Mouse (Mus musculus): ENCODE measurements around the gene Rtn4rl1. TPM values are rescaled to one million over a fixed set of nuclear protein-coding genes. Genes with fewer than 3 reads are reported as not detected.

Rtn4rl1 gene
- total RNA-seq, 2 experiments from 2014 or later = 59.5 to 65.9 TPM

DNA sequence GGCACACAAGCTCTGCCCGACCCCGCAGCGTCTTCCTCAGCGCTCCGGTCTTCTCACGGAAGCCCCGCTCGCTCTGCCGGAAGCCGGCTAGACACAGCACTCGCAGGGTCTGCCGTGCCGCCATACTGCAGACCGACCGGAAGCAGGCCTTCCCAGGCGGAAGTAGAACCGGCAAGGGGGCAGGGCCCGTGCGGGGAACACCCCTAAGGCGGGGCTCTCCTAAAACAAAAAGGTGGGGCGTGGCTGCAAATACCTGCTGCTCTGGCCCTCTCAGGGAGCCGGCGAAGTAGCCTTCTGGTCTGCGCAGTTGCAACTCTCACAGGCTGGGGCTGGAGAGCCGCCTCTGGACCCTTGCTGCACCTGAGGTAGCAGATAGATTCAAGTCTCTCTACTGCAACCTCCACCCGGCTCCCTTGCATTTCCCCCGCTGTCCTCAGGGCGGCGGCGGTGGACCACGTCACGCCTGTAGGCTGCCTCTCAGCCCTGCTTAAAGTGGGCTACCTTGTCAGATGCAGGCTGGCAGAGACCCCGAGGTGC lies 14.8 kb upstream of the Rtn4rl1 start, which contains the start of gene Ovca2:
Ovca2 (minus strand) TSS at position 164 of the 537 bp plus-strand sequence.
- intact Hi-C loops (cut with DNase I) = loop anchor here (5.0 kb wide), 1 partner anchor 114 kb away; no protein-coding TSS in a partner anchor
- DNase-seq (ENCODE audit: low spot score in 2 of 2) = peak; percentile 87 to 89

DNA sequence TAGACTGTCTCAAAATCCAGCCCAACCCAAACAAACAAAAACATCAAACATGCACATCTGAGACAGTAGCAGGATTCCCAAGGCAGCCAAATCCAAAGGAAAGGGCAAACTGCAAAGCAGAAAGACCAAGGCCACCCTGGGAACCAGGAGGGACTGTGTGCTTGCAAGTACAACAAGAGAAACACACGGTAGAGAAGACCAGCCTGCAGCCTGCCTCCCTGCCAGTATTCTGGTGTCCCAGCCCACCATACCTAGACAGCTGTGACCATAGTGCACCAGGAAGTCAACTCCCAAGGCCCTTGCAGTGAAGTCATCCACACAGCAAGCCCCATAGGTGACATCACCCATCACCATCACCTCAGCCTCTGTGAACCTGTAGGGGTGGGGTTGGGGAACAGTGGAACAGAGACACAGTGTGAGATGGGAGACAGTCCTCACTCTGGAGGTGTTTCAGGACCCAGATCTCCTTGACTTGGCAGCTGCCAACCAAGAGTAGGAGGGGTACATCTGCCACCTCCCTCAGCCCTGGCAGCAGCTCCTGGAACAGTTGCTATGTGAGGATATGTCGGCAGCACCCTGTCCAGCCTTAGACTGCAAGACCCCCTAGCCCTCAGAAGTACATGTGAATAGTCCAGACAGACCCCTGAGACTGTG lies 9.5 kb upstream of the Rtn4rl1 start:
- DNase-seq (ENCODE audit: low spot score in 2 of 2) = peak; percentile 59 to 72
- intact Hi-C loops (cut with DNase I) = loop anchor here (5.0 kb wide), 2 partner anchors 213 to 268 kb away; partner anchors contain the start of gene Wdr81

DNA sequence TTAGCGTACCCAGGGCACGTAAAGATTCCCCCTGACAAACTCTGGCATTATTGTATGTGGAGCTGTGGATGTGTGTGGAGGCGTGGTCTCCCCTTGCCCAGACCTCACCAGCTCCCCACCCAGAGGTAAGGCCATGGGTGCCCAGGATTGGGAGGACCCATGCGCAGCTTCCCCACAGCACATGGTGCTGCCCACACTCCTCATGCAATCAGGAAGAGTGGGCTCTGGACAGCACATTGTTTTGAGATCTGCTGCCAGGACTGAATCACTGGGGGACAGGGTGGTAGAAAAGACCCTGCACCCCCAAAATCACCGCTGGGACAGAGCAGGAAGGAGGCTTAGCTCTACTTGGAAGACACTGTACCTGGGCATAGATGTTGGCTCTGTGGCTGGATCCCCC lies 9.0 kb upstream of the Rtn4rl1 start:
- DNase-seq (ENCODE audit: low spot score in 2 of 2) = peak in 1 of 2 experiments; percentile 17
- intact Hi-C loops (cut with DNase I) = loop anchor here (5.0 kb wide), 2 partner anchors 213 to 268 kb away; partner anchors contain the start of gene Wdr81

DNA sequence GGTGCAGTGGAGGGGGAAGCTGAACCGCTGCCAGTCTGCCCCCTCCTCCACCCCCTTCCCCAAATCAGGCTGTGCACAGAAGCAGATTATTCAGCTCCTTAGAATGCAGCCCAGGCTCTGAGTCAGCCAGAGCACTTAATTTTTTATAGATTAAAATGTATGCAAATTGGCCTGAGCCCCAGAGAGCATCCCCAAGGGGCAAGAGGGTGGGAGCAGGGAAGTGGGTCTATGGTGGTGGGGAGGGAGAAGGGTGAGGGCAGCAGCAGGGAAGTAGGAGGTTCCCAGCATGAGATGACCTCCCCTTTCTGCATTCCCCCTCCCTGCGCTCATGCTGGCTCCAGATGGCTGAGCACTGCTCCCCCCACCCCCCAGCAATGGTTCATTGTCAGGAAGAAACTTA lies 8.6 kb upstream of the Rtn4rl1 start:
- DNase-seq (ENCODE audit: low spot score in 2 of 2) = peak in 1 of 2 experiments; percentile 24
- intact Hi-C loops (cut with DNase I) = loop anchor here (5.0 kb wide), 2 partner anchors 212 to 267 kb away; partner anchors contain the start of gene Wdr81

DNA sequence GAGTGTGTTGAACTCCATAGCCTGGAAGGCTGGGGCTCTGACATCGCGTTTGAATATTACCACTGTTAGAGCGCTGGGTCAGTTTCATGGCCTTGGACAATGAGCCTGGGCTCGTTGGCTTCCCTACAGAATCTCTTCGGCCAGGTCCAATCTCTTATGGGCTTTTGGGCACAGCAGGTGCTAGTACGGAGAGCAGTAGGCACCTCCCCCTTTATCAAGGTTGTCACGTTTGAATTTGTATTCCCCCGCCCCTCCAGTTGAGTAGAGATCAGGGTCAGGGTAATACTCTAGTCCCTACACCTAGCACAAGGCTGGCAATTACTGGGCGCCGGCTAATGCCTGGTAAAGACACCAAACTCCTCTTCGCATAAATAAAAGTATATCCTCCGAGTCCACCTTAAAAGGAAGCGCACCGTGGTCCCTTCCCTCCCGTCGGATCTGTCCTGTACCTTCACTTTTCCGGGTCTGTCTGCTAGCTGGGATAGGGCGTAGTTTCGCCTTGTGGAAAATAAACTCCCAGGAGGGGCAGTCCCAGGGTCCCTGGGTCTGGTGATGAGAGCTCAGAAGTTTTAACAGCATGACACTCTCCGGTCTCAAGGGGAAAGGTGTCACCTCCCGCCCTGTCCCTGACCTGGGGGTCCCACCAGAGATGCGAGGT lies 3.7 kb upstream of the Rtn4rl1 start:
- no peak for DNase-seq (ENCODE audit: low spot score in 2 of 2)
- intact Hi-C loops (cut with DNase I) = loop anchor here (5.0 kb wide), 1 partner anchor 42 kb away; no protein-coding TSS in a partner anchor

DNA sequence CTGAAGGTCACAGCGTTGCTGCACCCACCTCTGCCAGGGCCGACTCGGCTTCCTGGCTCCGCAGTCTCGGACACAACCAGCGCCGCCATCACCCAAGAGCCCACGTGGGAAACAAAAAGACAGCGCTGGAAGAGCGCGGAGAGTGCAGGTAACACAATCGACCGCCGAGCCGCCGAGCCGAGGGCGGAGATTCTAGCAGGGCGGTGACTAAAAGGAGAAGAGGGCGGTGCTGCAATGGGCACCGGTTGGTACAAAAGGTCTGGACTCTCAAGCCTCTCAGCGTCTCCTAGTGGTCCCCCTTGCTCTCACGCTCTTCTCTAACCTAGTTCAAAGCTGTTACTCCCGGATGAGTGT lies 3.2 kb upstream of the Rtn4rl1 start:
- intact Hi-C loops (cut with DNase I) = loop anchor here (5.0 kb wide), 1 partner anchor 42 kb away; no protein-coding TSS in a partner anchor
- DNase-seq (ENCODE audit: low spot score in 2 of 2) = peak; percentile 75 to 81

DNA sequence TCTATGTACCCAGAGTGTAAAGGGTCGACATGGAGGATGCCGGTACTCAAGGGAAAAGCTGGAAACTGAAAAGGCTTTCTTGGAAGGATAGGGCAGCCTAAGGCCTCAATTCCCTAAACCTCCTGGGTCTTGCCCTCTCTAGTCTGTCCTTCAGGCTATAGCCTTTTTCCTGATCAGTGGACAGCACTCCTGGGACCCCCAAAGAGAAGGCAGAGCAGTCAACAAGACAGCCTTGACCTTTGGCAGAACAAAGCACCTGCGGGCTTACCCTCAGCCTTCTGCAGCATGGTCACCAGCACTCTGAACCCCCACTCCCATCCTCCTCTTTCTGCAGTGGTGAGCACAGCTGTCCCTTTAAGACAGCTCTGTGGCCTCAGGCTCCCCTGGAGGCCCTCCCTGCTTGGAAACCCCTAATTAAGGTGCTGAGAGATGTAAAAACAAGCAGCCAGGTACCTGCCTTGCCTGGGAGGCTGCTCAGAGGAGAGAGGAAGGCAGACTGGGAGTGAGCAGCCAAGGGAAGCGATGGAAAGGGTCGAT lies 2.6 kb upstream of the Rtn4rl1 start, which contains the start of gene Dph1:
Dph1 (minus strand) TSS at position 337 of the 537 bp plus-strand sequence.
- intact Hi-C loops (cut with DNase I) = loop anchor here (5.0 kb wide), 1 partner anchor 41 kb away; no protein-coding TSS in a partner anchor
- DNase-seq (ENCODE audit: low spot score in 2 of 2) = no peak

DNA sequence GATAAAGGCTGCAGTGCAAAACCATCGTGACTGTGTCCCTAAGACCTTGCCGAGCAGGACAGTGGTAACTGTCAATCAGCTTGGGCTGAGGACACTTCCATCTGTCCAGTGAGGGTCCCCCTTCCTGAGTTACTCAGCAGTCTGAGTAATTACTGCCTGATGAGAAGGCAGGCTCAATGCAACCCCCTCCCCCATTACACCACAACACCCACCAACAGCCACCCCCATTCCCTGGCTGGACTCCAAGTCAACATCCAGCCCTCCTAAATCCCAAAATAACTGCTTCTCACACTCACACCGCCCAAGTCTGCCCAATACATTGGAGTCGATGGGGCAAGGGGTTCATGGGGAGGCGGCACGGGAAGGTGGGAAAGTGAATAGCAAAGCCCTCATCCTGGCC lies 1.7 kb upstream of the Rtn4rl1 start:
- intact Hi-C loops (cut with DNase I) = loop anchor here (2.0 to 5.0 kb wide), 2 partner anchors 40 to 99 kb away; no protein-coding TSS in a partner anchor
- no peak for DNase-seq (ENCODE audit: low spot score in 2 of 2)

DNA sequence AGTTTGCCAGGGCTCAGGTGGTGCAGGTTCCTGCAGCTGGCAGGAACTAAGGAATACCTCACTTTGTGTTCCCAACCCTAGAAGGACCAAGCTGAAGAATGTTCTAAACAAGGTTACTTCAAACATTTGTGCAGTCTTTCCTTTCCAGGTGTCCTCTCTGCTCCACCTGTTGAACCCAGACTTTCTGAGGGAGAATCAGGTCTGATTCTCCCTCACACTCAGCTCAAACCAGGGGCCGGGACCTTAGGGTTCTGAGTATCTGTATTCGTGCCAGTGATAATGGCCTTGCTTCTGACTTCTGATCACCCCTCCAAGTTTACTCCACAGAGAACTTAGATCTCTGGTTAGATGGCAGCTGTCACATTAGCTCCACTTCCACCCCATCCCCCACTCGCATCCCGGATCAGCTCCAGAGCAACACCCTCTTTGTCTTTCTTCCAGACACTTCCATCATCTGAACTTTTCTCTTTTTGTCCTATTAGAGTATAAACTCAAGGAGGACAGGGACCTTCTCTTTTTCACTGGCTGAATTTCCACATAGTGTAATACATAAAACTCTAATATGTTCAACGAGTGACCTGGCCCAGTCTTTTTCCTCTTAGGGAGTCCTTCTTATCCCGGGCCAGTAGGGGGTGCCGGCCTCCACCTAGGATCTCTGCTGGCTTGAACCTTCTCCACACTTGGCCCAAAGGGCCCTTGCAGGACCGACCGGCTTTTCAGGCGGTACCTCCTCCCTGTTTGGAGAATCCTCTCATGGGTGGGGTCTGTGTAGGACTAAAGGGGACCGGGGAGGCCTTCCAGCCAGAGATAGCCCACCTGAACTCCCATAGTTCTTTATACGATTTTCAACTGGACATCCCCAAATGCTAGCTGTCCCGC lies 1.0 kb upstream of the Rtn4rl1 start:
- DNase-seq (ENCODE audit: low spot score in 2 of 2) = peak in 1 of 2 experiments; percentile 74
- intact Hi-C loops (cut with DNase I) = loop anchor here (2.0 to 5.0 kb wide), 2 partner anchors 40 to 98 kb away; no protein-coding TSS in a partner anchor

DNA sequence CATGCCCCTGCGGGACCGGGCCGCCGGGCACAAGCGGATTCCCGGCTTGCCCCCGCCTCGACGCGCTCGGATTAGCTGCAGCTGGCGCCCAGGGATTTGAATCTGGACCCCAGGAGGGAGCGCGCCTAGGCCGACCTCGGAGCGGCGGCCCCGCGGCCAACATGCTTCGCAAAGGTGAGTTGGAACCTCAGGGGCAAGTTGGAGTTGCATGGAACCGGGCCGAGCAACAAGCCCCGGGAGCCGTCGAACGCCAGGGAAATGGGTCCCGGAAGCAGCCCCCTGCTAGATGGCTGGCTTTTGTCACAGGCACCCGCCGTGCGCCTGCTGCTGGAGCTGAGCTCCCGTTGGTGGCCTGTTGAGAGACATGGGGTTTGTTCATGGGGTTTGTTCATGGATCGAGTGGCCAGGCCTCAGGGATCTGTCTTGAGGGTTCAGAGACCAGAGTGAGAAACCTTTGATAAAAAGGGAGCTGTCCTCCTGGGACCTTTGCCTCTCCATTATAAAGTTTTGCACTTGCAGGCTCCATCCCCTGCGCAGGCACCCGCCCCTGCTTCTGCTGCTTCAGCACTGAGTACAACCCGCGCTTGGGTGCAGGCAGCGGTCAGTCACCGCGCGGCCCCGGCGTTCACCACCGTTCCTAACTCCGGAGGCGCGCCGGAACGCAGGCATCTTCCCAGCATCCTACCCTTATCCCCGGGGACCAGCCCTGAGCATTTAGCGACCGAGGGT lies 702 bp downstream of the Rtn4rl1 start:
- DNase-seq (ENCODE audit: low spot score in 2 of 2) = no peak
- intact Hi-C loops (cut with DNase I) = loop anchor here (5.0 kb wide), 1 partner anchor 38 kb away; no protein-coding TSS in a partner anchor

DNA sequence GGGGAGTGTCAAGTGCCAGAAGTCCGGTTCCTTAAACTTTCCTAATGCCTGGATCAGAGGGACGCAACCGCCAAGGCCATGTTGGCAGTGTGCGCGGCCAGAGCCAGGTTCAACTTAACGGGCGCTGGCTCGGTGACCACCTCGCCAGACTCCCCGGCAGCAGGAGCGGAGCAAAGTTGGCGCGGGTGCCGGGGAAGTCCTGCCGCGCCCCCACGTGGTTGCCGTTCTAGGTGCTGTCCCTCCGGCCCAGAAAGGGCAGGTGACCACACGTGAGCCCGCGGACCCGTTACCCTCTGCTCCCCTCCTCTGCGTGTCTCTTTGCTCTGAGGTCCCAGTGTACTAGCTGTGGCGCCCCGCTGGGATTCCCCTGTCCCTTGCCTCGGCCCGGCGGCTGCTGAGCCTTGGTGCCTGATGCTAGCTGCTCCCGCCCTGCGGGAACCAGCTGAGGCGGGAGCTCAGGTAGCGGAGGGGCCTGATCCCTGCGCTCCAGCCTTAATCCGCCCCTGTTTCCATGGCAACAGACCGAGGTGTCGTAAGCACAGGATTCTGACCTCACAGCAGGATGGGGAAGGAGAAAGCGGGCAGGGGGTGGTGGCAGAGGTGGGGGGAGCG lies 1.4 kb downstream of the Rtn4rl1 start:
- DNase-seq (ENCODE audit: low spot score in 2 of 2) = peak in 1 of 2 experiments; percentile 64
- intact Hi-C loops (cut with DNase I) = loop anchor here (5.0 kb wide), 1 partner anchor 37 kb away; no protein-coding TSS in a partner anchor

DNA sequence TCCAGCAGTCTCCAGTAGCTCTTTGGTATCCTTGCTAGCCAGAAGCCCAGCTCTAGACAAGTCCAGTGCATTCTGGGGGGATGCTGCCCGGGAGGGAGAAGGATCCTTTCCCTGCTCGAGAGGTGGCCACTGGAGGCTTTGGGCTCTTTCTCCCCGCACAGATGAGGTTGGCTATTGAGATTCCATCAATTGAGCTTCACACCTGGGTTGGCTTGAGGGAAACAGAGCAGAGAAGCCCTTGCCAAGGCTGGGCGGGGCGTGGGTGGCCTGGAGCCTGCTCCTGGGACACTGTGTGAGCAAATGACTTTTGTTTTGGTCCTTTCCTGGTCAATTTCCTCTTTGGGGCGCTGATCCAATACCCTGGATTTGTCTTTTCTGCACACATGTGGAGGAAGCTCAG lies 2.5 kb downstream of the Rtn4rl1 start:
- intact Hi-C loops (cut with DNase I) = no loop called here
- no peak for DNase-seq (ENCODE audit: low spot score in 2 of 2)

DNA sequence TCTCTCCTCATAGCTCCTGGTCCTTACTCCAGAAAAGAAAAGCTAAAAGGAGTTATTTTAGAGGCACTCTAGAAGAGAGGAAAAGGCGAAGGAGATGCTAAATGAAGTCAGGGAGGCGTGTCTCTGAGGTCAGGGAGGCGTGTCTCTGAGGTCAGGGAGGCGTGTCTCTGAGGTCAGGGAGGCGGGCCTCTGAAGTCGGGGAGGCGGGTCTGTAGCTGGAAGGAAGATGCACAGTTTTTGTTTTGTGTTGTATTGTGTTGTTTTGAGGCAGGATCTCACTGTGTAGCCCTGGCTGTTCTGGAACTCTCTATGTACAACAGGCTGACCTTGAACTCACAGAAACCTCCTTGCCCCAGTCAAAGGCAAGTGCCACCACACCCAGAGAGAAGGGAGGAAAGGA lies 4.4 kb downstream of the Rtn4rl1 start:
- DNase-seq (ENCODE audit: low spot score in 2 of 2) = no peak
- intact Hi-C loops (cut with DNase I) = no loop called here

DNA sequence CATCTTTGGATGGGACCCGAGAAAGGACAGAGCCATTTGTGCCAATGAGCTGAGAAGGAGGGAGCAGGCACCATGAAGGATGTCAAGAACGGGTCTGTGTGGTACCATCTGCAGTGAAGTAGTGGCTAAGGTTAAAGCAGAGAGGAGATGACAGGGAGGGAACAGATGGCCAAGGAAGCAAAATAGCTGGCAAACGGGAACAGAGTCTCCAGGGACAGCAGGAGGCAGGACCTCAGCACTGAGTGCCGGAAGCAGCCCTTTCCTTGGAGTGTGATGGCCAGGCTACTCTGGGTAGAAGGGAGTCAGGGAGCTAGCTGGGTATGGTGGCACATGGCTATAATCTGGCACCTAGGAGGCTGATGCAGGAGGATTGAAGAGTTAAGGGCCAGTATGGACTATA lies 5.2 kb downstream of the Rtn4rl1 start:
- DNase-seq (ENCODE audit: low spot score in 2 of 2) = no peak
- intact Hi-C loops (cut with DNase I) = no loop called here

DNA sequence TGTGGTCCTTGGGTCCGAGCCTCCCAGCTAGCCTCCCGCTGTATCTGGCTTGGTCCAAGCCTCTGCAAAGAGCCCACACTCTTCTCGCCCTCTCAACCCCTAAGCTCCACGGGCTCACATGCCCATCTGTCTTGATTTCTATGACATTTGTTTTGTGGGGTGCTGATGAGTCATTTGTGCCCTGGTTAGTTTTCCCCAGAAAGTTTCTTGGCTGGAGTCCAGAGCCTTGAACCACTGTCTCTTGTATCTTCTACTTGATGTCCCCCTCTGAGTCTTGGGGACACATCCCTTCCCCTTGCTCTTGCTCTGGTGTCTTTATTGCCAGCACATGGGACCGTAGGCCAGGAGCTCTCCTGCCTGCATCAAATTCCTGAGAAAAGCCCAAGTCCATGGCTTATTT lies 6.4 kb downstream of the Rtn4rl1 start:
- intact Hi-C loops (cut with DNase I) = no loop called here
- no peak for DNase-seq (ENCODE audit: low spot score in 2 of 2)

DNA sequence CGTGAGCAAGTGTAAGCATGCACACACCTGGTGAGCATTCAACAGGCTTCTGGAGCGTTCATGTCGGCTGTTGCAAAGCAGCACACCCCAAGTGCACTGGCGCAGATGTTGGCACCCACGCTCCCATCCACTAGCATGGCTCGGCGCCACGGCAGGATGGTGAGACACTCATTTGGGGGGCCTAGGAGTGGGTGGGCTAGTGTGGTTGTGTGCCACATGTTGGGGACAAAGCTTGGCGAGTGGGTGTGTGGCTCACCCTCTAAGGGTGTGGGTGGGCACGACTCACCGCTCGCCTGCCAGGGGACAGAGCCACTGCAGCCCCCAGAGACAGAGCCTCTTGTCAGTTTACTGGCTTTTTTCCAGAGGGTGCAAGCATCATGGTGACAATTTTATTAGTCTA lies 7.4 kb downstream of the Rtn4rl1 start:
- intact Hi-C loops (cut with DNase I) = no loop called here
- peak; percentile 63 to 81 for DNase-seq (ENCODE audit: low spot score in 2 of 2)

DNA sequence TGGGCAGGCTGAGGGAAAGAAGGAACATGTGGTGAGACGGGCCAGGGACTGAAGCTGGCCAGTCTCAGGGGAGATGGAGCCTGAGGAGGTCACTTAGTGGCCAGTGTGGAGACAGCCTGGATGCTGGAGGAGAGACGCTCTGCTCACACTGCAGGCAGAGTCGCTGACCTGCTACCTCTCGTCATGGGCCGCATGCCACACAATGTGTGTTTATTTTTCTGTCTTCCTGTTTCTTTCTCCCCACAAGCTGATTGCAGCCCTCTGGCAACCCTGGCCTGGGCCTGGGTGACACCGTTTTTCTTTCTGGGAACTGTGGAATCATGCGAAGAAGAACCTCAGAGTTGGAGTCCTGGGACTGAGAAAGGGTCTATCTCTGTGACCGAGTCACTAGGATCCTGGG lies 8.1 kb downstream of the Rtn4rl1 start:
- DNase-seq (ENCODE audit: low spot score in 2 of 2) = no peak
- intact Hi-C loops (cut with DNase I) = no loop called here

DNA sequence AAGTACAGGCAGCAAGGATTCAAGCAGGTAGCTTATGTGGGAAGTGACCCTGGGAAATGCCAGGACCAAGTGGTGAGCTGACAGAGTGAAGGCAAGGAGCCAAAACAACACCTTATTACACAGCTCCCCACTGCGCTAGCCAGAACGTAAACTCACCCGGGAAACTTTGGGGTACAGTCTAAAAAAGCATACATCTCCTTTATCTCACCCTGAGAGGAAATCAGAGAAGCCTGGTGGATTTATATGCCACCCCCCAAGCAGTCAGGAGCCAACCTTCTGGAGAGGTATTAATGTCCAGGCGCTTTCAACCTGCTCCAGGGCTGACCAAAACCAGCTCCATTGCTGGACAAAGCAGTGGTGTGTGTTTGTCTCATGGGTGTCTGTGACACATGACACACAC lies 10.3 kb downstream of the Rtn4rl1 start:
- DNase-seq (ENCODE audit: low spot score in 2 of 2) = no peak
- intact Hi-C loops (cut with DNase I) = no loop called here

Data from left cerebral cortex, postnatal 14 days (tissue).